Mouse (Mus musculus) layer of hippocampus, postnatal 10 days (tissue): ENCODE results near the gene Ube2z. TPM values are rescaled to one million over a fixed set of nuclear protein-coding genes. Genes with fewer than 3 reads are reported as not detected.
"Not testable (repeated sequence)": the region's sequence is repeated elsewhere in the genome, so short reads cannot be mapped to it uniquely, and the experiment has no call there.

Experiments used
- DNase-seq, 2 experiments: peaks; one replicate each; pipeline ENCODE4 v3.0.0; 2021; ENCODE audit warnings: low spot score in 2 of 2
- long read RNA-seq: library from polyadenylated mRNA; stranded (forward); transcript quantifications from one replicate; pipeline ENCODE4 v2.0.0, GENCODE M21; 2023
- total RNA-seq, 2 experiments: library from RNA; stranded (reverse); gene quantifications; 2 replicates each; pipeline ENCODE4 v1.2.3; 2021

Gene Ube2z
- total RNA-seq, result 10 to 100 TPM; 56.6 to 57.8 TPM
- long read RNA-seq, transcript Ube2z-201 (7 exons, 3,997 nt), result major isoform, 61 of 82 reads
- long read RNA-seq, partial matches to known transcripts, result 1 of 82 reads
- long read RNA-seq, other reads (novel, unspliced or antisense), result 20 of 82 reads

DNA sequence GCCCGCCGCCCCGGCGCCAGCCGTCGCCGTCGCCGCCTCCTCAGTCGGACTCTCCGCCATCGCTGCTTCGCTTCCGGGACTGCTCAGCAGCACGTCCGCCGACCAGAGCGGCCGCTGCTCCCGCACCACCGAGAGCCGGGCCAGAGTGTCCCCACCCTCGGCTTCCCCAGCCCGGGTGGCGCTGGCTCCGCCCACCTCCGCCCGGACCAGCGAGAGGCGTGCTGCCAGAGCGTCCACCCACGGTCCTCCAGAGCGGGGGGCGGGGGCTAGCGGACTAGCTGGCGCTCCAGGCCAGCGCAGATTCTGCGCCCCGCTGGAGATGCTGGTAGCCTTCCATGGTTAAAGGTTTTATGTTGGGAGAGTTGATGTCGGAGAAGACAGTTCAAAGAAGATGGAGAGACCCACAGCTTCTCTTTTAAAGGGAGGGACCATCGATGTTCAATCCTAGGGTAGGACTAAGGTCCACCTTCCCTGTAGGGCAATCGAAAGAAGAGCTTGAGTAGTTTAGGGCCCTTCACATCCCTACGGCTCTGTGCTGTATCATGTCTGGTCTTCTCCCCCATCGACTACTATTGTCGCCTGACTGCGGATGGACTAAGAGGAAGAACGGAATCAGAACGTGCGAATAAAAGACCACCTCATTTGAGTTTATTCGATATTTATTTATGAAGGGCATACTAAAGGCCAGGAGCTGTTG lies at the start of gene Ube2z:
TSS of gene Ube2z (minus strand) at position 174 of the 697 bp plus-strand sequence.
- peak; percentile 98 to 99 for DNase-seq

DNA sequence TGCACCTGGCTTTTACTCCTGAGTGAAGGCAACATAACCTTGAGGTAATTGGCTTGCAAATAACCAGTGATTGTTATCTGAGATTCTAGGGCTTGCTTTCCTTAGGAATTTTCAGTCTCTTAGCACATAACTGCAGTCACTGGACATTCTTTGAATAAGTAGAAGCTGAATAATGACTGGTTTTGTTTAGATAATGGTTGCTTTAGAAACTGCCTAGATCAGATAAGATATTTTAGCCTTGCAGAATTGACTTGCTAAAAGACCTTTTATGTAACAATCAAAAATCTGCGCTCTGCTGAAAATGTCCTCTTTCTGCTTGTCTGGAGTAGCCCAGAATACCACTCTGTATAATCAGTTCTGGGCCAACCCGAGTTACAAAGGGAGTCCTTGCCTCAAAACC lies 48.9 kb upstream of the Ube2z start:
- no peak for DNase-seq

DNA sequence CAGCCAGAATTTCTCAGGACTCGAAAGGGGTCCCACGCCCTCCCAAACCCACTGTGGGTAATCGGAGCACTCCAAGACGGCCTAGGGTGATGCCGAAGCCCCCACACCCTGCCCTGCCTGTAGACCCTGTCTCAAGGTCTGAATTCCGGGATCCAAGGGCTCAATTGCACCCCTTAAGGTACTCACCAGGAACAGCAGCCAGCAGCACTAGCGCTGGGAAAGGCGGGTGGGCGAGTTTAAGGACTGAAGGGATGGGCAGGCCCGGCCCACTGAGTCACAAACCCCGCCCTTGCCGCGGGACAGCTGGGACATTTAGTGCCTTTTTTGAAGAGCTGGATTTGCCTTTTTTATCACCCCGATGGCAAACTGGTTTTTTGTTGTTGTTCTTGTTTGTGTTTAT lies 46.6 kb upstream of the Ube2z start, which contains the start of gene Calcoco2:
TSS of gene Calcoco2 (minus strand) at position 214 of the 400 bp plus-strand sequence.
- DNase-seq, result no peak

DNA sequence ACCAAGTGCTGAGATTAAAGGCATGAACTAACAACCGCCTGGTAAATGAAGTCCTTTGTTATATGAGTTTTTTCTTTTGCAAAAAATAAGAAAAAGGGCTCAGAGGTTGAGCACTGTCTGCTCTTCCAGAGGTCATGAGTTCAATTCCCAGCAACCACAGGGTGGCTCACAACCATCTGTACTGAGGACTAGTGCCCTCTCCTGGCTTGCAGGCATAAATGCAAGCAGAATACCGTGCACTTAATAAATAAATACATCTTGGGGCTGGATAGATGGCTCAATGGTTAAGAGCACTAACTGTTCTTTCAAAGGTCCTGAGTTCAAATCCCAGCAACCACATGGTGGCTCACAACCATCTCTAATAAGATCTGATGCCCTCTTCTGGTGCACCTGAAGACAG lies 45.8 kb upstream of the Ube2z start:
- DNase-seq, result not testable (repeated sequence)

DNA sequence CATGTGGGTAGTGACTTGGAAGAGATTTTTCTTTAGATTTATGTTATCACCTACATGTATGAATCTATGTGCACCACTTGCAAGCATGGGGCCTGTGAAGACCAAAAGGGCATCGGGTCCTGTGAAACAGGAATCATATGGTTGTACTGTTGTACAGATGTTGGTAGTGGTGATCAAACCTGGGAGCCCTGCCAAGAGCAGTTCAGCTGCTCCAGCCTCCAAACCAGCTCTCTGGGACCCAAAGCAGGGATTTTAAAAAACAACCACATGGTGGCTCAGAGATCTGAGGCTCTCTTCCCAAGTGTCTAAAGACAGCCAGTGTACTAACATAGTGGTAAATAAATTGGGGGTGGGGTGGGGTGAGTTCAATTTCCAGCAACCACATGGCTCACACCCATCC lies 43.2 kb upstream of the Ube2z start:
- DNase-seq, result no peak

DNA sequence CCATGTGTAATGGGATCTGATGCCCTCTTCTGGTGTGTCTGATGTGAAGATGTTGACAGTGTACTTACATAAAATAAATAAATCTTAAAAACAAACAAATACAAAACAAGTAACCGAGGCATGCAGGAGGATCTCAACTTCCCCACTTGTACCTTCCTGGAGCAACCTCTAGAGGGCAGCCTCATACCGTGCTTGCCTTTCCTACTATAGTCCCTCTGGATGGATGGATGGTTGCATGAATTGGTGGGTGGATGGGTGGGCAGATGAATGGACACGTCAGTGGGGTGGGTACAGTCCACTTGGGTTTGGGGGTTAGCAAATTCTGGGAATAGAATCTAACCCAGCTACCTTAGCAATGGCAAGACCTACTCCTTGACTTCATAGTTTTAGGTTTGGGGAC lies 28.2 kb upstream of the Ube2z start:
- DNase-seq, result peak; percentile 45 to 51

DNA sequence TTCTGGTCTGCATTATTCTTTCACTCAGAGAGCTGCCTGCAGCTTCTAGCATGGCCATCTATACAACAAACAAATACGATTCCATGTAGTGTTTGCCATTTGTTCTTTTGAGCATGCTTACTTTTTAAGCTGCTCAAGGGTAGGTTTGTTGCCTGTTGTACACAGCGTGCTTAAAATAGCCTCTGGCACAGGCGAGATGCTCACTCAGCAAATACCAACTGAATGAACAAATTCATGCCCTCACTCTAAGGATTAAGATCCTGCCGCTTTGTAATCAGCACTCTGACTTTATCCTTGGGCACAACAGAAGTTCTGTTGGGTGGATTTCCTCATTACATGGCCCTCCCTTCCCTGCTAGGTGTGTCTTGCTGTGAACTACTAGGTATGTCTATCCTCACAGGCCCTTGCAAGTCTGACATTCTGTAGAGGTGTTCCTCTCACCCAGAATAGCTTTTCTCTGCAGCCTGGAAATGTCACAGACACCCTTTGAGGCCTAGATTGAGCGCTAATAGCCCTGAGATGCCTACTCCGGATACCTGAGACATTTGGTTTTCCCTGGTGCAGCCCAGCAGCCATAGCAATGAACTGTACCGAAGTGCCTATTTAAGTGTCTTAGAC lies 27.6 kb upstream of the Ube2z start:
- DNase-seq, result no peak

DNA sequence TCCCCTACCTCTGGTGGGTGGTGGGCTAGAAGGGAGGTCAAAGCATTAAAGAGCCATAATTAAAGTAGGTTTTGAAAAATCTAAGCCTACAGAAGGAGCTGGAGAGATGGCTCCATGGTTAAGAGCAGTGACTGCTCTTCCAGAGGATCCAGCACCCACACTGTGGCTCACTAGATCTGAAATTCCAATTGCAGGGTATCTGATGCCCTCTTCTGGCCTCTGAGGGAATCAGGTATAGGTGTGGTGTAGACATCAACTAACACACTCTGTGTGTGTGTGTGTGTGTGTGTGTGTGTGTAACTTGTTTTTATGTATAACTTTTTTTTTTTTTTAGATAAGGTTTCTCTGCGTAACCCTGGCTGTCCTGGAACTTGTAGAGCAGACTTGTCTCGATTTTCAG lies 25.9 kb upstream of the Ube2z start:
- no peak for DNase-seq

DNA sequence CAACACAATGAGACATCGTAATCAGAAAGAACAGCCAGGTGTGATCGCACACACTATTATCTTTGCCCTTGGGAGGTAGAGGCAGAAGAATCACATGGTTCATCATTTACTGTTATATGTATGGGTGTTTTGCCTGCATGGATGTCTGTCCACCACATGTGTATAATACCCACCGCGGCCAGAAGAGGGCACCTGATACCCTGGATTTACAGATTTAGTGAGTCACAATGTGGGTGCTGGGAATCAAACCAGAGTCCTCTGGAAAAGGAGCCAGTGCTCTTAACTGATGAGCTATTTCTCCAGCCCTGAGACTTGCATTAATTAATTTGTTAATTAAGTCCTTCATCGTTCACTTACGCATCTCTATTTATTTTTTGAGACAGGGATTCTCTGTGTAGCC lies 22.8 kb upstream of the Ube2z start:
- DNase-seq, result no peak

DNA sequence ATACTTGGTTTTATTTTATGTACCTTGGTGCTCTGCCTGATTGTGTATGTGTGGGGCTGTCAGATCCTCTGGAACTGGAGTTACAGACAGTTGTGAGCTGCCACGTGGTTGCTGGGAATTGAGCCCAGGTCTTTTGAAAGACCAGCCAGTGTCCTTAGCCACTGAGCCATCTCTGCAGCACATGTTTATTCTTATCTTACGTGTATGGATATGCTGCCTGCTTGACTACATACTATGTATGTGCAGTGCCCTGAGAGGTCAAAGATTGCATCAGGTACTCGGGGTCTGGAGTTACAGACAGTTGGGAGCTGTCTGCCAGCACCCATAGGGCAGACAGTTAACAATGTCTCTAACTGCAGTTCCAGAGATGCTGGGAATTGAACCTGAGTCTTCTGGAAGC lies 17.5 kb upstream of the Ube2z start:
- DNase-seq, result no peak

DNA sequence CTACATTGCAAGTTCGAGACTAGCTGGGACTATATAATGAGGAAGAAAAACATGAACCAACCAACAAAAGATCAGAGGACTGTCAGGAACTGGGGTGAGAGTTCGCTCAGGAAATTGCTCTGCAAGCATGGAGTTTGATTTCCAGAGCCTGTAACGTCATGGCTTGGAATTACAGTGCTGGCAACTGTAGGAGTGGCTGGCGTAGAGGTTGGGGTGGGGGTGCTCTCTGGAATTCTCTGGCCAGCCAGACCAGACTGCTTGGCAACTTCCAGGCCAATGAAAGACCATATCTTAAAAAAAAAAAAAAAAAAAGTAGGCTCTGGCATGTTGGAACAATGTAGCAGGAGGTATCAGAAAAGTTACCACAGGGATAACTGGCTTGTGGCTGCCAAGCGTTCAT lies 15.5 kb upstream of the Ube2z start:
- no peak for DNase-seq

DNA sequence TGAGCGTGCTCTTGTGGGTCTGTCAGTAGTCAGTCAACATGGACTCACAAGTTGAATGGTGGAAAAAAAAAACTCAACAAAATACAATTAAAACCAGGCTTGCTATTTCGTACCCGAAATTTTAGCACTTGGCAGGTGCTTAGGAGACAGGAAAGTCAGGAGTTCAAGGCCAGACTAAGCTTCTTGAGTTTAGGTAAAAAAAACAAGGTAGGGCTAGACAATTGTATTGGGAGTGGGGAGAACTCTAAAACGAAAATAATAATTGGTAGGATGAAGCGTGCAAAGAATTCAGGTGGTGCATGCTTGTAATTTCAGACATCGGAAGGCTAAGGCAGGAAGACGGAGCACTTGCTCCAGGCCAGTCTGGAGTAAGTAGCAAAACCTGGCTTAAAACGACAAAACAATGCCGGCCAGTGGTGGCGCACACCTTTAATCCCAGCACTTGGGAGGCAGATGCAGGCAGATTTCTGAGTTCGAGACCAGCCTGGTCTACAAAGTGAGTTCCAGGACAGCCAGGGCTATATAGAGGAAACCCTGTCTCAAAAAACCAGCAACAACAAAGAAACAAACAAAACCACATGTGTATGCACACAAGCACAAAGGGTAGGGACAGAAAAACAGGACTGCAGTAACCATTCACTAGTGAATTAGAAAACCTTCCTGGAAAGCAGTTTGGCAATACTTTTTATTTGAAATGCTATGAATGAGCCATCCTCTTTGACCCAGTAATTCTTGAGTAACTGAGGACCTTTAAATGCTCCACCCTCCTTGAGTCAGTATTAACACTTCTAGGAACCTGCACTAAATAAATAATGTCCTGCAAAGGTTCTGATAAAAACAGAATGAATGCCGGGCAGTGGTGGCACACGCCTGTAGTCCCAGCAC lies 11.3 kb upstream of the Ube2z start:
- DNase-seq, result no peak

DNA sequence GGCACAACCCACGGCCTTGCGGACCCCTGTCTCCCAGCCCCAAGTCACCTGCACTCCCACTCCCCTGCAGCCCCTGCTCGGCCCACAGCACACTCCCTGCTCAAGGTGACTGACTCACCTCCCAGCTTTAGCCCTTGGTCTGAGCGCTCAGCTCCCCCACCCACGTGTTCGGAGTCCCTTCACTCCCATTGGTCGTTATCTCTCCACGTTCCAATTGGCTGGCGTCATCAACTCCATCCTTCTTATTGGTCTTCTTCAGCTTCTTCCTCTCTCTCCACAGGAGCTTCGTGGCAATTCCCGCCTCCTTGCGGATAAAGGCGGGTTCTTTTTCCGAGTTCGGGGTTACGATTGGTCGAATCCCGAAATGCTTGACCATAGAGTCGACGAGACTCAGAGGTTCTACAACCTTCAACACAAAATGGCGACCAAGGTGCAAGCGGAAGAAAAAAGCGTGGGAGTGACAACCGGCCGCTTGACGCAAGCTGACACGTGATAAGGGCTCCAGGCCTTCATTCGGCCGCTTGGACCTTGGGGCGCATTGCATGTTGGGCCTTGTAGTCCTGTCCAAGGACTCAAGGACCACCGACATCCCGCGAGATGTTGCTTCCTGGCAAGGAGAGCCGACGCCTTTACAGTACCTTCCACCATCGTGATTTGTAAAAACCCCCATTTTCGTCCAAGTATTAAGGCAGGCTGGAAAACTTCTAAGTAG lies 10.5 kb upstream of the Ube2z start, which contains the start of gene Atp5g1:
TSS of gene Atp5g1 (minus strand) at position 162 of the 712 bp plus-strand sequence.
- peak; percentile 97 to 98 for DNase-seq

DNA sequence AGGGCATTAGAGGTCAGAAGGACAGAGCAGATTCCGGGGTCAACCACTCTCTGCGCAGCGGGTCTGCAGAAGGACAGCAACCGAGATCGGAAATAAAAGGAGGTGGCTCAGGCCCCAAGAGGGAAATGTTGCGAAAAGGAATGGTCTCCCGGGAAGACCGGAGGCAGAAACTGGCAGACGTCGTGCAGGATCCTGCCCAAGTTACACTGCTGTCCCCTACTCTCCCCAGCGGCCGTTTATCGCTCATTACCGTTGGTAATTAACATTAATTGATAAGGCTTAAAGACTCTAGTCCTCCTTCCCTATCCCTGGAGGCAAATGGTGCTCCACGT lies 10.0 kb upstream of the Ube2z start:
- DNase-seq, result no peak

DNA sequence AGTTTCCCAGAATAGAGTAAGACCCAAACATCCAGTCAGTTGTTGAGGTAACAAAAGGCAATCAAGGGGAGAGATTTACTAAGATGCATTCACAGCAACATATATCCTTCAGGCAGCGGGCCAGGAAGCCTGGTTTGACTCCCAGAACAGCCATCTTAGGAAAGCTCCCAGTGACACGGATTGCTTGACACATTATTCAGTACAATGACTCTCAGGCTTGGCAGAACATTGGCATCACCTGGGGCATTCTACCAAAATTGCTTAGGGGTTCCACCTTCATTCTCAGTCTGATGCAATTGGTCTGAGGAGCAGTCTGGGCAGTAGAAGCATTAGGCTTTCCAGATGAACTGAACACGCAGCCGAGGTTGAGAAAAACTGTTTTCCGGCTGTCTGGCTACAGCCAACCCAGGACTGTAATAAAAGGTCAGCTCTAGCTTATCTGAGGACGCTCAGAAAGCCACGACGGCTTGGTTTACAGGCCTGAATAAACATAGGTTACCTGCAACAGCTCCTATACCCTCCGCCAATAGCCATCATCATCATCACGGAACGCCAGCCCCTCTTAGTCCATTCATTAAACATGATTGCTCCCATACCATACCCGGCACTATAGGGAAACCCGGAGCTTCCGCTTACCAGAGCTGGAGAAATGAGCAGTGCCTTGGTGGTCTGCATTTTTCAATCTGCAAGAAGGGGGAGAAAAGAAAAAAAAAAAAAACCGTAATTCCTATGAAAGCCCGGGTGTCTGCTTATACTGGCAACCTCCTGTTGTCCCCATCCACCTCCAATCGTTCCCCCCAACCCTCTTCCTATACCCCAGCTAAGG lies 9.4 kb upstream of the Ube2z start:
- DNase-seq, result peak in 1 of 2 experiments; percentile 42

DNA sequence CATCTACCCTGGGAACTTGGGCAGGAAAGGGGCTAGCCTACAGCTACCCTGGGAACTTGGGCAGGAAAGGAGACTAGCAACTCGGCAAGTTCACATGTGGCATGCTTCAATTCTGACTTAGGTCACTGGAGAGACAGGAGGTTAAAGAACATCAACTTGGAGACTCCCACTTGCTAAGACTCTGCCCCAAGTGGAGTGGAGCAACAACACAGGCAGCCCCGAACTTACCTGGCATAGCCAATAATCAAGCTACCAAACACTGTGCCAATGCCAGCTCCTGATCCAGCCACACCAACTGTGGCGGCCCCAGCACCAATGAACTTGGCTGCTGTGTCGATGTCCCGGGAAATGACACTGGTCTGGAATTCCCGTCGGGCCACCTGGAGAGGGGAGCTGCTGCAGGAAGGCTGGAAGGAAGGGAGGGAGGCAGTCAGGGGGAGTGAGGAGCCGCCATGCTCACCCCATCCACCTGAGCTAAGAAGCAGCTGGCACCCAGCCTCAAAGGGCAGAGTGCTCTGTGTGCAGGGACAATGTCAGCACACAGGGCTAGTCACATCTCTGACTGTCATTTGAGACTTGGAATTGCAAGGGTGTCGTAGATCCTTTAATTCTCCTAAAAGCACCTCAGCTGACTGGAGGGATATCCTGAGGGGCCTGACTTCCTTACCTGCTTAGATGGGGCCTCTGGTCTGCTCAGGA lies 8.3 kb upstream of the Ube2z start:
- no peak for DNase-seq

DNA sequence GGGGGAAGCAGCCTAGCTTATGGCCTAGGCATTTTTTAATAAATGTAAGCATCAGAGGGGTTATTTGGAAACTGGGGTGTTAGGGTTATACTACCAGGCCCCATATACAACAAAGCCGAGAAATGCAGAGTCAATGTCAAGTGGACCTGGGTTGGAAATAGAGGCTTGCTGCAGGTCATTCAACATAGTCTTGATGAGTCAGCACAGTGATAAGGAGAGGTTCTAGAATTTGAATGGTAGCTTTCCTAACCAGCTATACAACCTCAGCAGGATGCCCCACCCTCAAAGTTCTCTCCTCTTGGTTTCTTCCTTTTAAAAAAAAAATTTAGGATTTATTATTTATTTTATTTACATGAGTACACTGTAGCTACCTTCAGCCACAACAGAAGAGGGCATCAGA lies 5.8 kb upstream of the Ube2z start:
- no peak for DNase-seq

DNA sequence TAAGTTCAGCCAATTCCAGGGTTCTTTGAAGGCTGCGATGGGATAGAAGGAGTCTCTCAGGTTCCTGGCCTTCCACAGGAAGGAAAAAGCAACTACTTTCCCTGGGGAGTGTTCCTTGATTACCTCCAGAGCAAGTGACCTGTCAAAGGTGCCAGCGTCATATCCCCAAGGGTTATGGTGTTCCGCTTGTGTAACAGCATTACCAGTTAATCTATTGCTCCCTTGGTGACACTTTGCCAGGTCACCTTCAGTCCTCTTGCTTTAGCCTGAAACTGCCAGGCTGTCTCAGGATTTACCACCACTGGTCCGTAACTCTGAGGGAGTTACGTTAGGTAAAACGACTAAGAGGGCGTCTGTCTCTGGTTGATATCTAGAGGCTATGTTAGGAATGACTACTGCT lies 5.2 kb upstream of the Ube2z start:
- DNase-seq, result no peak

DNA sequence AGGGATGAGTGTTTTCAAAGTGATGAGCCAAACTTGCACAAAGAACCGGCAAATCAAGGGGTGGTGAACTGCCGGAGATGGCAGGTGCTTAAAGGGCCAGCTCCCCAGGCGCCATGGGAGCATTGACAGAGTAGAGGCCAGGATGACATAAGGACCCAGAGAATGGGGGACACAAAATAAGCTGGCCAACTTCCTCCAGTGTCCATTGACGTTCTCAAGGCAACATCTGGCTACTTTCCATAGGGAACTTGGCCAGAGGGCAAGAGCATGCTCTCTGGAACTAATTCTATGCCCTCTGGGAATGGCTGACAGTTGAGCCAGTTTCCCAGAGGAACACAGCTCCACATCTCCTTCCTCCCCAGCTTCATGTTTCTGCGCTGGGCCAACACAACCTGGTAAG lies 3.0 kb upstream of the Ube2z start:
- DNase-seq, result no peak
